Mouse (Mus musculus) limb, embryonic 13.5 days (tissue): ENCODE results near the gene Uqcc2. TPM values are rescaled to one million over a fixed set of nuclear protein-coding genes. Genes with fewer than 3 reads are reported as not detected.

ENCODE experiments used
- ATAC-seq: fragments of 200-750 bp; cut with Nextera tagmentation; 2 replicates; pipeline ENCODE4 v1.8.0; 2017; ENCODE audit warnings: low read depth, moderate number of reproducible peaks, moderate TSS enrichment; ENCODE audit not compliant: low FRiP score
- H3K27ac ChIP-seq: fragments of 300-500 bp; sonication (generic); 2 replicates; pipeline ENCODE4 v1.5.1; 2015; ENCODE audit warnings: inconsistent platforms, mild to moderate bottlenecking, moderate library complexity
- H3K27me3 ChIP-seq: fragments of 300-500 bp; sonication (generic); 2 replicates; pipeline ENCODE4 v1.6.1; 2015; ENCODE audit warnings: mild to moderate bottlenecking, inconsistent platforms
- H3K36me3 ChIP-seq: fragments of 300-500 bp; sonication (generic); 2 replicates; pipeline ENCODE4 v1.6.1; 2015; ENCODE audit warnings: inconsistent platforms, mild to moderate bottlenecking, moderate library complexity
- H3K4me1 ChIP-seq: fragments of 300-500 bp; sonication (generic); 2 replicates; pipeline ENCODE4 v1.6.1; 2015; ENCODE audit warnings: inconsistent platforms
- H3K4me2 ChIP-seq: fragments of 300-500 bp; sonication (generic); replicated peaks from 2 replicates; pipeline ENCODE4 v1.6.1; 2015; ENCODE audit warnings: inconsistent platforms, mild to moderate bottlenecking, moderate library complexity
- H3K4me3 ChIP-seq: fragments of 300-500 bp; sonication (generic); 2 replicates; pipeline ENCODE4 v1.5.1; 2015; ENCODE audit warnings: moderate library complexity, mild to moderate bottlenecking, inconsistent platforms
- H3K9ac ChIP-seq: fragments of 300-500 bp; sonication (generic); 2 replicates; pipeline ENCODE4 v1.6.1; 2015; ENCODE audit warnings: mild to moderate bottlenecking, inconsistent platforms
- H3K9me3 ChIP-seq: fragments of 300-500 bp; sonication (generic); 2 replicates; pipeline ENCODE4 v1.6.1; 2016; ENCODE audit warnings: inconsistent platforms
- WGBS: fragments of 180-500 bp; shearing (Covaris S2); methylation state at CpG from one replicate; pipeline ENCODE4 v1.1.7; 2015; 5-methylcytosine and 5-hydroxymethylcytosine counted together
- polyA plus RNA-seq: library from polyadenylated mRNA; unstranded; fragments of >200 nt; fragmentation: Nextera tagmentation; extraction: Ambion mirVana; gene quantifications from 2 replicates; pipeline ENCODE4 v1.2.1, GENCODE M21; 2015

The Uqcc2 gene
- polyA plus RNA-seq, result 329 and 338 TPM in 2 replicates

DNA sequence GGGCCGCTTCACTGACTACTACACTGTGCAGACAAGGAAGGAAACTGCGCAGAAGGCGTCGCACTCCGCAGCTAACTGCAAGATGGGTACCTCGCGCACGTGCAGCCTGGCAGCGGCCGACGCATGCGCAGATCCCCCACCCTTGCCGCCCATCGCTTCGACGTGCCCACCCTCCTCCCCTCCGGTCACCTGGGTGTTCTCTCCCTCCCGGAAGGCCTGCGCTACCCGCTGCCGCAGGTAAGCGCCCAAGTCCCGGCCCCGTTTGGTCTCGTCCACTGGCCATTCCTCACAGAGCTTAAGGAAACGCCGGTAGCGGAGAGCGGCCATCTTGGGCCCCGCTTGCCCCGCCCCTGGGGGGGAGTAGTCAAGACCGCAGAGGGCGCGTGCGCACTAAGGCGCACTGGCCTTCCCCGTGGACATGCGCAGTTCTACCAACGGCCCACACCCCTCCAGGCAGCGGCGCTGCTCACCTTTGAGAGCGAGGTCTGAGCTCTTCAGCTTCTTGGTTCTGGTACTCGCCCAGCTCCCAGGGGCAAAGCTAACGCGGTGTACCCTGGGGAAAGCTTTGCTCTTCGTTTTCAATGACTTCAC, at the start of gene Uqcc2:
TSS of gene Uqcc2 (minus strand) at position 366 of the 591 bp plus-strand sequence.
- H3K4me1 ChIP-seq, result peaks cover 61% of the 10 kb centered on the region
- no peaks in the 10 kb centered on the region; the same call in none of the 2 replicates for H3K36me3 ChIP-seq
- H3K4me2 ChIP-seq, result peak within 1 kb of the TSS; percentile 61
- H3K9me3 ChIP-seq, result no peaks in the 10 kb centered on the region
- H3K27ac ChIP-seq, result no peak within 1 kb of the TSS
- 0 out of 2 replicates have a peak, but pooled peaks cover 2% of the 10 kb centered on the region for H3K27me3 ChIP-seq
- under 1% methylated on average over 46 of the region's 46 CpGs for WGBS
- H3K4me3 ChIP-seq, result peak within 1 kb of the TSS; percentile 69
- peak within 1 kb of the TSS; percentile 76 for H3K9ac ChIP-seq
- peak; percentile 90 for ATAC-seq

DNA sequence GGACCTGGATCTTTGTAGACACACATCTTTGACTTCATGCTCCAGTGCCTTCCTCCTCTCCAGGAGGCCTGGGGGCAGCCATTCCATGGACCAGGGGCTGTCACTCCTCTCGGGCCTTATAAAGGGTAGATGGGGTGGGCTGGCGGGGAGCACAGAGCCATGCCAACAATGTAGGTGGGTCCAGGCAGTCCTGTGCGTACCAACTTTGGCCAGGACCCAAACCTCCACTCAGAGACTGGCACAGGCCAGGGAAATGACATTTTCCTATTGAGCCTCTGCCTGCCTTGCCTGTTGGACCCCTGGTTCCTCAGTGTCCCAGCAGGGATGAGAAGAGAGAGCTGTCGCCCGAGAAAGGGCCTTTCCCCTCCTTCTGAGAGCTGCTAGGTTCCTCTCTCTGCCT, 48.7 kb upstream of the Uqcc2 start:
- H3K9me3 ChIP-seq, result no peaks in the 10 kb centered on the region
- H3K27ac ChIP-seq, result no peak overlapping the region
- H3K27me3 ChIP-seq, result no peaks in the 10 kb centered on the region
- H3K36me3 ChIP-seq, result no peaks in the 10 kb centered on the region
- no peak for ATAC-seq
- peaks cover 7% of the 10 kb centered on the region for H3K4me1 ChIP-seq
- 82% methylated on average over 5 of the region's 5 CpGs for WGBS
- no peak overlapping the region for H3K4me3 ChIP-seq
- H3K9ac ChIP-seq, result no peak overlapping the region
- H3K4me2 ChIP-seq, result no peak overlapping the region

DNA sequence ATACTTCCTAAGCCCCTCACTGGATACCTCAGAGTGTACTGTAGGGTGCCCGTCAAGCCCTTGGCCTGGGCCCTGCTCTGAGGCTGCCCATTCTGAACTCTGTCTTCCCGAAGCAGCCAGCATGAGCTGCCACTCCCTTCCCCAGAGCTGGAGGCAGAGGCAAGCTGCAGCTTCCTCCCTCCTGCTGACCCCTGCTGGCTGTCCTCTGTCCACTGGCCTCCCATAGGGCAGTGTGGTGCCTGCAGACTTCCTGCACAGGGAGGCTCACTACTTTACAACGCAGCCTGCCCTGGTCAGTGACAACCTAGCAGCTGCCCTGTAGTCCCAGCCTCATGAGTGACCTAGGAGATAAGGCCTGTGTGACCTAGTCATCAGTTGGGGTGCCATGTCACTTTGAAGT, 48.0 kb upstream of the Uqcc2 start:
- H3K27ac ChIP-seq, result no peak overlapping the region
- H3K36me3 ChIP-seq, result no peaks in the 10 kb centered on the region
- ATAC-seq, result no peak
- H3K9me3 ChIP-seq, result no peaks in the 10 kb centered on the region
- H3K4me1 ChIP-seq, result peaks cover 7% of the 10 kb centered on the region
- no peak overlapping the region for H3K4me3 ChIP-seq
- H3K4me2 ChIP-seq, result no peak overlapping the region
- 37% methylated on average over 3 of the region's 3 CpGs for WGBS
- no peaks in the 10 kb centered on the region for H3K27me3 ChIP-seq
- H3K9ac ChIP-seq, result no peak overlapping the region

DNA sequence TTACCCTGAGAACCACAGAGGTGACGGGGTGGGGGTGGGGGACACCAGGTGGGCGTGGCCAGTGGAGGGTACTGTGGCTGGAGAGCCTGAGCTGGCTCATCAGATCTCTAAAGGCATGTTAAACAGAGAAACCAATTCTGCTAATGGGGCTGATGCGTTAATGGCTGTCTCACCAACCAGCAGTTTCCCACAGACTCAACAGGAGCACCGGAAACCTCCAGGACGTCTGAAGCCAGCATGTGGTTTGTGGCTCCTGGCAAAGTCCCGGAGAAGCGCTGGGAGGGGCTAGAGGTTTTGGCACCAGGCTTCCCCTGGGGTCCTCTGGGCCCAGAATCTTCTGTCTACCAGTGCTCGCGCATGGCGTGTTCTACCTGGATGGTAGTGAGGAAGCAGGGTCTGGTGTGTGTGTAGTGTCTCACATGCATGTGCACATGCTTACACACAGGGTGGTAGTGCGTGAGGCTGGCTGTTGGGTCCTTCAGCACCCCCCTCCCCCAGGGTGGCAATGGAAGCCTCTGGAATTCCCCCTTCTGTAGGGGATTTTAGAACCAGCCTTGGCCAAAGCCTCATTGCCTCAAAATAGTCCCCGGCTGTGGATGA, 46.1 kb upstream of the Uqcc2 start:
- H3K36me3 ChIP-seq, result no peaks in the 10 kb centered on the region
- no peak overlapping the region for H3K4me3 ChIP-seq
- ATAC-seq, result no peak
- H3K4me1 ChIP-seq, result peaks cover 22% of the 10 kb centered on the region
- 51% methylated on average over 12 of the region's 12 CpGs for WGBS
- H3K4me2 ChIP-seq, result no peak overlapping the region
- no peaks in the 10 kb centered on the region for H3K27me3 ChIP-seq
- H3K27ac ChIP-seq, result no peak overlapping the region
- no peaks in the 10 kb centered on the region for H3K9me3 ChIP-seq
- H3K9ac ChIP-seq, result no peak overlapping the region

DNA sequence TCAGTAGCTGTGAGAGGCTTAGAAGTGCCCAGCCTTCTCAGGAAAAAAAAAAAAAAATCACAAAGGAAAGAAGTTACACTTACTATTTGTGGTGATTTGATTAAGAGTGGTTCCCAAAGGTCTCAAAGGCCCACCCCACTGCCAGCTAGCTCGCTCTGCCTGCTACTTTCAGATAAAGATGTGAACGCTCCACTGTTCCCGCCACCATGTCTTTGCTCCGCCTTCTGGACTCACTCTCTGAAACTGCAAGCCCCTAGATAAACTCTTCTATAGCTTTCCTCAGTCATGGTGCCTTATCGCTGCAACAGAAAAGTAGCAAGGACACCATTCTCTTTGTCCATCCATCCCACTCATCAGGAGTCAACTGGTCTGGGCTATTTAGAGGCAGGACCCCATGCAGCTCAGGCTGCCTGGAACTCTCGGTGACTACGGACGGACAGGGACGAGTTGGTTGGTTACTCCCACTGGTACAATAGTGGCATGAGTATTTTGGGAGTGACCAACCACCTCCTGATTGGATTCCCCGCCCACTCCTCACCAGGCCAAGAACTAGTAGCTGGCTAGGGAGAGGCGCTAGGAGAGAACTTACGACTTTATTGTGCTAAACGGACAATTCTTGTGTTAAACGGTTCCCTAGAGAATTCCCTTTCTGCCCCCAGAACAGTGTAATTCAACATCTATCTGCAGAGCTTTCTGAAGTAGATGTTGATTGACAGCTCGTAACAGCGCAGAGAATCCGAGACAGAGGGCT, 44.9 kb upstream of the Uqcc2 start:
- Histone ChIP-seq H3K9me3 (no peaks in the 10 kb centered on the region), H3K27ac (no peak overlapping the region), H3K4me1 (peaks cover 22% of the 10 kb centered on the region), H3K27me3 (no peaks in the 10 kb centered on the region), H3K4me2 (no peak overlapping the region), H3K9ac (no peak overlapping the region), H3K36me3 (no peaks in the 10 kb centered on the region), H3K4me3 (no peak overlapping the region)
- WGBS, result 88% methylated on average over 17 of the region's 17 CpGs
- no peak for ATAC-seq

DNA sequence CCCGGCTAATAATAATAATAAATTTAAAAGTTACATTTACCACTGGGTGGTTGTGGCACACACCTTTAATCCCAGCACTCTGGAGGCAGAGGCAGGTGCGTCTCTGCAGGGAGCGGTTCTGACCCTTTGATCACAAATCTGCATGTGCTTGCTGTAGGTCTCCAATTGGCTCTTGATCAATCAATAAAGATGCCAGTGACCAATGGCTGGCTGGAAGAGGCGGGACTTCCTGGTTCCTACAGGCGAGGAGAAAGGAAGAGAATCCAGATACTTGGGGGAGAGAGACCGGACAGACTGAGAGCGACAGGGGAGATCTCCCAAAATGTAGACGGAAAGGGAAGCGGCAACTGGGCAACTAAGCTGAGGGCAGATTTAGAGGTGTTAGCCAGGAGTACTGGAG, 44.3 kb upstream of the Uqcc2 start:
- Histone ChIP-seq H3K36me3 (no peaks in the 10 kb centered on the region), H3K27me3 (no peaks in the 10 kb centered on the region), H3K4me1 (peaks cover 24% of the 10 kb centered on the region), H3K9ac (no peak overlapping the region), H3K9me3 (no peaks in the 10 kb centered on the region), H3K27ac (no peak overlapping the region), H3K4me2 (no peak overlapping the region), H3K4me3 (no peak overlapping the region)
- WGBS, result 88% methylated on average over 9 of the region's 9 CpGs
- no peak for ATAC-seq

DNA sequence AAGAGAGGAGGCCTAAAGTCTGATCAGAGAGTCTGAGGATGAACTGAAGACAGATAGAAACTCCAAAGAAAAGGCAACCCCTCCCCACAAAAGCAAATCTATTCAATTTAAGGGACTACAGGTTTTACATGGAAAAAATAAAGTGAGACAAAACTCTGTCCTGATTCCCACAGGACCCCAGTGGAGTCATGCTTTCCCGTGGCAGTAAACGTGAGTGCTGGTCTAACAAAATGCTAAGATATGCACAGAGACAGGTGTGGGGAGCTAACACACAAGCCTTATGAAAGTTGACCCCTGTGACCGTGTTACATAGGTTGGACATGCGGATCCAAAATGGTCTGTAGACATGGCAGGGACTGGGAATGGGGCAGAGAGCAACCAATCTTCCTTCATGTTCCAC, 43.0 kb upstream of the Uqcc2 start:
- no peak overlapping the region for H3K27ac ChIP-seq
- H3K27me3 ChIP-seq, result no peaks in the 10 kb centered on the region
- peak overlapping the region; percentile 48; the same call in 1 of the 2 replicates for H3K9ac ChIP-seq
- no peak for ATAC-seq
- 78% methylated on average over 4 of the region's 4 CpGs for WGBS
- no peak overlapping the region for H3K4me3 ChIP-seq
- no peaks in the 10 kb centered on the region for H3K36me3 ChIP-seq
- no peaks in the 10 kb centered on the region for H3K9me3 ChIP-seq
- H3K4me1 ChIP-seq, result peaks cover 31% of the 10 kb centered on the region
- H3K4me2 ChIP-seq, result no peak overlapping the region

DNA sequence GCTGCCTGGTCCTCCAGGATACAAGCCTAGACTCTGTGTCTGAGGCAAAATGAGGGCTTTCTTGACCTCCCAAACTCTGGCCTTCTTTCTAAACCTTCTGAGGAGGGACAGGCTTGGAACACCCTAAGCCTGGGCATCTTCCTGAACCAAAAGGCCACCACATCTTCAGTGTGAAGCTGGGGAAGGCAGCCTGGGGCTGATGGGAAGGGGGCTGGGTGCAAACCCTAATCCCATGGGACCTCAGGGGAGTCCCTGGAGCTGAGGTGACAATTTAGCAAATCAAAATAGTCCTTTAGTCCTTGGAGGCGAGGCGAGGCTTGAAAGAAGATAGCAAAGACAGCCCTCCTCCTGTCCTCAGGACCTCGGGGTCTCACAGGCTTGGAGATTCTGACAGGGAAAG, 42.6 kb upstream of the Uqcc2 start:
- Histone ChIP-seq H3K4me1 (peaks cover 31% of the 10 kb centered on the region), H3K36me3 (no peaks in the 10 kb centered on the region), H3K4me2 (no peak overlapping the region), H3K27ac (no peak overlapping the region), H3K9me3 (no peaks in the 10 kb centered on the region), H3K9ac (peak overlapping the region; percentile 48), H3K4me3 (no peak overlapping the region), H3K27me3 (no peaks in the 10 kb centered on the region)
- WGBS, result 75% methylated on average over 3 of the region's 3 CpGs
- no peak for ATAC-seq

DNA sequence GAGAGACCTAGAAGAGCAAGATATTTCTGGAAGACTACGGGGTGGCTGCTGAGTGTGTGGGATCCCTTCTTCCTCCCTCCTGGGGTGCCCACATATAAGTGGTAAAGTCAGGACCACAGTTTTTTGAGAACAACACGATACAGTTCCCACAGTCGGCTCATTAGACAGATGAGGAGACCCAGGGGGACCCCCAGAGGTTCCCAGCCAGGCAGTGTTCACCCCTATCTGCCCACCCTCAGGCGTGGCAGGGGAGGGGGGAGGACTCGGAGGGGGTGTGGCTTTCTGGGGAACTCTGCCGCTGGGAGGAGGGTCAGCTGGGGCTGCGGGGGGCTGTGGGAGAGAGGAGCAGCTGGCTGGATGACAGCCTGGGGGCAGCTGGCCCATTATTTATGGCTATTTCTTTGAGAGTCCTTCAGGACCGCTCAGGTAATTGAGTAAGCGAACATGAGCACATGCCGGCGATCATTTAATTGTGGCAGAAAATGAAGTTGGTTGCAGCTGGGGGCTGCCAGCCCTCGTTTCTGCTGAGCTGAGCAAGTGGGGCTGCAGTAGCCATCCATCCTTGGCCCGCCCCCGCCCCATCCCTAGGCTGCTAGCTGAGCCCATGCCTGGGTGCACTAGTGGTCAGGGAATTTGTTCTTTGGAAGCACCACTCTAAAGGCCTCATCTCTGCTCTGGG, 41.6 kb upstream of the Uqcc2 start:
- H3K27ac ChIP-seq, result no peak overlapping the region
- 20% methylated on average over 14 of the region's 14 CpGs for WGBS
- peak; percentile 24; the same call in 1 of the 2 replicates for ATAC-seq
- no peaks in the 10 kb centered on the region for H3K27me3 ChIP-seq
- no peaks in the 10 kb centered on the region for H3K9me3 ChIP-seq
- H3K9ac ChIP-seq, result peak overlapping the region; percentile 48; the same call in 1 of the 2 replicates
- H3K4me2 ChIP-seq, result no peak overlapping the region; the same call in 1 of the 2 replicates
- no peaks in the 10 kb centered on the region for H3K36me3 ChIP-seq
- no peak overlapping the region for H3K4me3 ChIP-seq
- H3K4me1 ChIP-seq, result peaks cover 40% of the 10 kb centered on the region

DNA sequence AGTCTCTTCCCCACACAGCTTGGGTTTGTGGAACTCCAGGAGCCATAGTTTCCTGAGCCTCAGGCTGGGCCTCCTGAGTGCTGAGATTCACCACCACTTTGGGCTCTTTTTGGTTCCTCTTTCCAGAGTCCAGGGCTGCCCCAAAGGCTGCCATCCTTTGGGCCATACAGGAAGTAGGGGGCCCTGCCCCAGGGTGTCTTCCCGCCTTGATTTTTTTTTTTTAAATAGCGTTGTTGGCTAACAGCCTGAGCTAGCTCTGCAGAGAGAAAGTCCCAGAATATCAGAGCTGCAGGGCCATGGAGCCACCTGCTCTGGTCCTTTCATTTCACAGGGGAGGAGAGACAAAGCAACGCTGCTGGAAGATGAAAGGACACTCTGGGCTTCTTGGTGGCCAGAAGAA, 40.0 kb upstream of the Uqcc2 start:
- Histone ChIP-seq H3K4me3 (no peak overlapping the region), H3K9me3 (no peaks in the 10 kb centered on the region), H3K9ac (no peak overlapping the region), H3K4me1 (peaks cover 47% of the 10 kb centered on the region), H3K27ac (no peak overlapping the region), H3K36me3 (no peaks in the 10 kb centered on the region), H3K27me3 (no peaks in the 10 kb centered on the region), H3K4me2 (no peak overlapping the region)
- no peak for ATAC-seq
- WGBS, result 68% methylated on average over 3 of the region's 3 CpGs

DNA sequence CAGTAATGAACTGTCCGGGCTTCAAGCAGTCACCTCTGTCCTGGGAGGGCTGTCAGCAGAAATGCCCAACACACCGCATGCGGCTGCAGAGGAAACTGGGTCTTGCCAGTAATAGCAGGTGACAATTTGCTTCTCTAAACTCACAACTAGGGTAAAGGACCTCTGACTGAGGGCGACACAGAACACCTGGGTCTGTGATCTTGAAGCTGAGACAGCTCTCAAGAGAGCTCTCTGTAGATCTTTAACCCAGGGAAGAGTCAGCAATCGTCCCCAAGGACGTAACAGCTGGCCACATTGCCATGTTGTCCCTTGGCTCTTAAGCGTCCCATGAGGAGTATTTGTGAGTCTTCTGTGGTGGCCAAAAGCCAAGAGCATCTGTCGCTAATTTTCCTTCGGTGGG, 38.7 kb upstream of the Uqcc2 start:
- ATAC-seq, result no peak
- Histone ChIP-seq H3K4me3 (no peak overlapping the region), H3K27me3 (no peaks in the 10 kb centered on the region), H3K4me1 (peaks cover 50% of the 10 kb centered on the region), H3K4me2 (no peak overlapping the region), H3K36me3 (no peaks in the 10 kb centered on the region), H3K9me3 (no peaks in the 10 kb centered on the region), H3K27ac (no peak overlapping the region), H3K9ac (no peak overlapping the region)
- 80% methylated on average over 9 of the region's 9 CpGs for WGBS

DNA sequence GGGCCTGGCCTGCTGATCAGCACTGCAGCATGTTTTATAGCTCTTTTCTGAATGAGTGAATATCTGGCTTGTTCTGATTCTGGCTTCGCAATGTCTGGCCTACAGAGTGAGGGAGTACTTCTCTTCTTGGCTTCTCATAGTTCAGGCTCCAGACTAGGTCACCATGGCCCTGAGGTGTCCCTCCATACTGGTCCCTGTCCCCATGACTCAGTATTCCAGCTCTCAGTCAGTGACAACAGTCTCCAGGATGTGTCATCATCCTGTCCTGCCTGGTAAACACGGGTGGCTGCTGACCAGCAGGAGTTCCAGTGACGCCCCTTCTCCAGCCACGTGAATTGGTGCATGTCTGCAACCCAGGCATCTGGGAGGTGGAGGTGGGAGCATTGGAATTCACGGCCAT, 37.4 kb upstream of the Uqcc2 start:
- Histone ChIP-seq H3K27me3 (no peaks in the 10 kb centered on the region), H3K27ac (peak overlapping the region; percentile 33; the same call in 1 of the 2 replicates)

More for the DNA sequence above, 37.4 kb upstream of the Uqcc2 start:
- ATAC-seq, result no peak
- Histone ChIP-seq H3K4me3 (no peak overlapping the region), H3K9ac (no peak overlapping the region), H3K9me3 (no peaks in the 10 kb centered on the region), H3K4me2 (no peak overlapping the region), H3K4me1 (peaks cover 47% of the 10 kb centered on the region), H3K36me3 (no peaks in the 10 kb centered on the region)
- WGBS, result 71% methylated on average over 5 of the region's 5 CpGs
